8 mouse cellular contexts compared by ENCODE assay signal in genomic region chr15:27808596-27809276, GRCm38 (mm10).
DNase-seq lines count a peak whose midpoint lies in the region; ATAC-seq and TF ChIP-seq lines count a peak whose summit lies in the region.

No protein-coding gene starts in this region.

- no peak overlapping the region for H3K9ac ChIP-seq in midbrain, embryonic 15.5 days
- no peak overlapping the region for H3K9ac ChIP-seq in midbrain, embryonic 11.5 days (ENCODE audit: low read length)
- H3K9ac ChIP-seq in heart, postnatal 0 days (replicated peaks; ENCODE audit: low read depth, low read length): no peak overlapping the region

- no peak overlapping the region for H3K4me2 ChIP-seq in midbrain, embryonic 15.5 days
- no peak overlapping the region for H3K4me2 ChIP-seq in midbrain, embryonic 11.5 days
- H3K4me2 ChIP-seq in heart, postnatal 0 days (ENCODE audit: low read depth, low read length): no peak overlapping the region

- 62% methylated on average over 5 of the region's 5 CpGs for WGBS in midbrain, embryonic 15.5 days
- WGBS in midbrain, embryonic 11.5 days: 69% methylated on average over 5 of the region's 5 CpGs
- 44% methylated on average over 5 of the region's 5 CpGs for WGBS in heart, postnatal 0 days
- 15% methylated on average over 5 of the region's 5 CpGs for WGBS in olfactory bulb, adult 2 months

- H3K4me1 ChIP-seq in midbrain, embryonic 15.5 days: peaks cover 12% of the 10 kb centered on the region; the same call in 1 of the 2 replicates
- H3K4me1 ChIP-seq in midbrain, embryonic 11.5 days (ENCODE audit: control insufficient read depth, insufficient read depth, low read length): peaks cover 7% of the 10 kb centered on the region; the same call in 1 of the 2 replicates
- H3K4me1 ChIP-seq in embryonic fibroblast, embryonic 13.5 days (ENCODE audit: control insufficient read depth, insufficient read depth, low read length): peaks cover 21% of the 10 kb centered on the region
- H3K4me1 ChIP-seq in heart, postnatal 0 days (ENCODE audit: control insufficient read depth, insufficient read depth): peaks cover 19% of the 10 kb centered on the region
- H3K4me1 ChIP-seq in olfactory bulb, adult 2 months (ENCODE audit: control insufficient read depth, insufficient read depth, low read length): peaks cover 55% of the 10 kb centered on the region

- peak; percentile 37; the same call in 1 of the 2 replicates for ATAC-seq in midbrain, embryonic 15.5 days (replicated peaks)
- no peak for ATAC-seq in midbrain, embryonic 11.5 days (ENCODE audit: low FRiP score)
- ATAC-seq in heart, postnatal 0 days (ENCODE audit: insufficient read depth, low read depth): peak; percentile 49

- no peak for DNase-seq in midbrain, embryonic 11.5 days (ENCODE audit: low spot score, missing footprints)
- DNase-seq in heart, postnatal 0 days (ENCODE audit: low spot score): peak; percentile 34
- DNase-seq in kidney, postnatal 4 days: peak; percentile 74 to 84
- DNase-seq in thymus, postnatal 10 days (ENCODE audit: low spot score in 2 of 2): no peak
- DNase-seq in yolk sac, embryonic 10.5 days (ENCODE audit: low spot score): no peak

- no peaks in the 10 kb centered on the region for H3K27me3 ChIP-seq in midbrain, embryonic 15.5 days (replicated peaks)
- H3K27me3 ChIP-seq in midbrain, embryonic 11.5 days (ENCODE audit: control insufficient read depth, insufficient read depth, low read length): peaks cover 8% of the 10 kb centered on the region; the same call in 1 of the 2 replicates
- H3K27me3 ChIP-seq in heart, postnatal 0 days (ENCODE audit: control insufficient read depth, insufficient read depth, low read length): no peaks in the 10 kb centered on the region

- TF ChIP-seq CTCF in embryonic fibroblast, embryonic 13.5 days (IDR thresholded peaks at IDR 0.05; ENCODE audit: borderline replicate concordance, insufficient read depth, low read length): no peak
- peak; percentile 47 for TF ChIP-seq CTCF in heart, postnatal 0 days (IDR thresholded peaks at IDR 0.05; ENCODE audit: low read depth)
- peak; percentile 55; the same call in 1 of the 2 replicates for TF ChIP-seq CTCF in olfactory bulb, adult 2 months (IDR thresholded peaks at IDR 0.05; ENCODE audit: insufficient read depth, low read depth, low read length)

- no peak overlapping the region for H3K4me3 ChIP-seq in midbrain, embryonic 15.5 days
- no peak overlapping the region for H3K4me3 ChIP-seq in midbrain, embryonic 11.5 days (ENCODE audit: low read depth, low read length)
- H3K4me3 ChIP-seq in embryonic fibroblast, embryonic 13.5 days (ENCODE audit: insufficient read depth, low read length): no peak overlapping the region
- no peak overlapping the region for H3K4me3 ChIP-seq in heart, postnatal 0 days (ENCODE audit: low read depth, low read length)
- no peak overlapping the region for H3K4me3 ChIP-seq in olfactory bulb, adult 2 months (ENCODE audit: insufficient read depth, low read depth, low read length)

- no peak overlapping the region for H3K27ac ChIP-seq in midbrain, embryonic 15.5 days
- no peak overlapping the region for H3K27ac ChIP-seq in midbrain, embryonic 11.5 days (ENCODE audit: low read depth, low read length)
- peak overlapping the region; percentile 34; the same call in 1 of the 2 replicates for H3K27ac ChIP-seq in embryonic fibroblast, embryonic 13.5 days (ENCODE audit: insufficient read depth, low read length)
- peak overlapping the region; percentile 78 for H3K27ac ChIP-seq in heart, postnatal 0 days (ENCODE audit: low read depth)
- peak overlapping the region; percentile 97 for H3K27ac ChIP-seq in olfactory bulb, adult 2 months (ENCODE audit: insufficient read depth, low read depth, low read length)

- H3K36me3 ChIP-seq in midbrain, embryonic 15.5 days (replicated peaks): peaks cover 28% of the 10 kb centered on the region
- H3K36me3 ChIP-seq in midbrain, embryonic 11.5 days (ENCODE audit: control insufficient read depth, insufficient read depth, low read length): peaks cover 10% of the 10 kb centered on the region
- H3K36me3 ChIP-seq in heart, postnatal 0 days (replicated peaks; ENCODE audit: control insufficient read depth, insufficient read depth, low read length): peaks cover 42% of the 10 kb centered on the region; the same call in 1 of the 2 replicates

- TF ChIP-seq EP300 in heart, postnatal 0 days (IDR thresholded peaks at IDR 0.05; ENCODE audit: low read depth): peak; percentile 58

- H3K9me3 ChIP-seq in midbrain, embryonic 15.5 days: no peaks in the 10 kb centered on the region
- H3K9me3 ChIP-seq in midbrain, embryonic 11.5 days (ENCODE audit: control insufficient read depth, low read length): no peaks in the 10 kb centered on the region
- H3K9me3 ChIP-seq in heart, postnatal 0 days (replicated peaks; ENCODE audit: control insufficient read depth, low read length): no peaks in the 10 kb centered on the region

- no peak for TF ChIP-seq POLR2A in embryonic fibroblast, embryonic 13.5 days (IDR thresholded peaks at IDR 0.05; ENCODE audit: low read depth, low read length)
- TF ChIP-seq POLR2A in olfactory bulb, adult 2 months (IDR thresholded peaks at IDR 0.05; ENCODE audit: insufficient read depth, low read depth, low read length): no peak

Comparison
In these comparisons a context has a peak if more than half of its experiments do, and no peak if none do; other contexts are left out.
1. H3K27ac ChIP-seq: peak in embryonic fibroblast, embryonic 13.5 days (single experiment), heart, postnatal 0 days (single experiment) and olfactory bulb, adult 2 months (single experiment); none in midbrain, embryonic 15.5 days (single experiment) and midbrain, embryonic 11.5 days (single experiment).
2. DNase-seq: peak in heart, postnatal 0 days (single experiment) and kidney, postnatal 4 days (2 of 2); none in midbrain, embryonic 11.5 days (single experiment), thymus, postnatal 10 days (0 of 2) and yolk sac, embryonic 10.5 days (single experiment).